Mouse (Mus musculus) liver, adult 2 months (tissue): ENCODE measurements at regions not wholly inside any gene's neighbourhood (a gene's known extent, or its start where the extent isn't known, plus 50 kb on each side); places are given as distances from the start of the nearest gene placed in this dataset.

Experiments
- CTCF ChIP-seq: fragments of 200-500 bp; IDR thresholded peaks from 2 replicates; pipeline ENCODE4 v1.5.1; 2011; ENCODE audit warnings: low read depth, low read length, control low read depth
- POLR2A ChIP-seq: fragments of 200-500 bp; IDR thresholded peaks from 2 replicates; pipeline ENCODE4 v1.6.1; 2011; ENCODE audit warnings: low read length, control low read depth; ENCODE audit not compliant: insufficient read depth; ENCODE audit errors: extremely low read depth

DNA sequence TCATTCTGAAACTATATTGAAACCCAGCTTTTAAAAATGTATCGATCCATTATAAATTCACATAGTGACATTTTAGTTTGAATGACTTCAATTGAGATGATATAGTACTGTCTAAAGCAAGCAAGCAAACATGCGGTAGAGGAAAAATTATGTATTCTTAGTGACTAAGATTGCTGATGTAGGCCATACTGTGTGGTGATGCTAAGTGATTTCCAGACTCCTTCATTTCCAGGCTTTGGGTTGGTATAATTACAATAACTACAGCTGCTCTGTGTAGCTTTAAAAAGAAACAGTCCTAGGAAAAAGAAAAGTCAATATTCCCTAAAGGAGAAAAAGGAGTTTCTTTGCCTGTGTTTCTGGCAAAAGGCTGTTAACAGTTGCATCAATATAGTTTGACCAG, 175.0 kb downstream of the Rps12 start:
- TF ChIP-seq CTCF (no peak), POLR2A (no peak)
